Mouse (Mus musculus): ENCODE measurements around the gene Olfr33. TPM values are rescaled to one million over a fixed set of nuclear protein-coding genes. Genes with fewer than 3 reads are reported as not detected.

The Olfr33 gene
- not detected for total RNA-seq (2022)

DNA sequence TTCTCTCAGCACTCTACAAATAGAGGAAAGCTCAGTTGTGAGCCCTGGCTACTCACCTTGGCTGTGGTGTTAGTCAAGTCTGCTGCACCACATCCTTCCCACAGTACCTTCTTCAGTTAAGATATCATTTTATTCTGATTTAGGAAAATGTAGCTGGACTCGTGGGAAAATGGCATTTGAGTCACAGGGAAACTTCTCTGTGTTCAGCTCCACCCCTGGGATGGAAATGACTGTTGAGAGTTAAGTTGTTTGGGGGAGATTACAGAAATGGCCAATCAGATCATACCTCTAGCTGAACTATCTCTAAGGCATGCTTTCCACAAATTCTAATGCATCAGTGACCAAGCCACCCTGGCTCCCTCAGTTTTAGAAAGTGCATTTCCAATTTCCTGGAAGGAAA is at the start of gene Olfr33:
TSS of gene Olfr33 (minus strand) at position 101 of the 400 bp plus-strand sequence.
- no peak for DNase-seq (ENCODE audit: low spot score in 2 of 2)

DNA sequence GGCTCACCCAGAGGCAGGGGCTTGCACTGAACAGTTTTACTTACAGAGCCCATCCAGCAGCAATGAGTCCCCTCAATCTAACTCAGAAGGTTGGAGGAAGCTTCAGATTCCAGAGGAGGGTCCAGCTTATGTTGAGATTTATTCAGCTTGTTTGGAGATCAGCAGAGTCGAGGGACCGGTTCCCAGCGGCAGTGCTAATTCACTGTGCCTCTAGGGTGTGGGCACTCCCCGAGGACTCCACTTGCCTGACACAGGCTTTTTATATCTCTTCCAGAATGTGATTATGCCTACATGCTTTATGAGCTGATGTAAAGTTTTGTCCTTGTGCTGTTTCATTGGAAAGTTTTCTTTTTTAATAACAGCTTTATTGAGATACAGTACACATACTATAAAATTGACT is 40.4 kb upstream of the Olfr33 start, which contains the start of the genes Olfr560 and Olfr78:
TSS of gene Olfr560 (minus strand) at position 101 of the 400 bp plus-strand sequence.
TSS of gene Olfr78 (minus strand) at position 206 of the 400 bp plus-strand sequence.
- DNase-seq (ENCODE audit: low spot score in 2 of 2): no peak

DNA sequence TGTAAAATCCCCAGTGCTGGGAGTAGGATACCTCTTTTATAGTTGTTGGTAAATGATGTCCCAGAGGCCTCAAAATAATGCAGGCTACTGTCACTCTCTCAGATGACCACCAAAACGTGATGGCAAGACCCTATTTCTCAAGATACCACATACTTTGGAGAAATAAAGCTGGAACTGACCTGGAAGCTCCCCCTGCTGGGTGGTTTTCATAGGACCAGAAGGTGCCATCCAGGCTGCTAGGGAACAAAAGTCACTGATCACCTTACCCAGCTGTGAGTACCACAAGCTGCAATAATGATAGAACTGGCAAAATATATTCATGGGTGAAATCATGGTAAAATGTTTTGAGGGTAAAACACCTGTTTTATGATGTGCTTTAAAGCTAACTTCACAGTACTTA is 33.2 kb upstream of the Olfr33 start:
- no peak for DNase-seq (ENCODE audit: low spot score in 2 of 2)

DNA sequence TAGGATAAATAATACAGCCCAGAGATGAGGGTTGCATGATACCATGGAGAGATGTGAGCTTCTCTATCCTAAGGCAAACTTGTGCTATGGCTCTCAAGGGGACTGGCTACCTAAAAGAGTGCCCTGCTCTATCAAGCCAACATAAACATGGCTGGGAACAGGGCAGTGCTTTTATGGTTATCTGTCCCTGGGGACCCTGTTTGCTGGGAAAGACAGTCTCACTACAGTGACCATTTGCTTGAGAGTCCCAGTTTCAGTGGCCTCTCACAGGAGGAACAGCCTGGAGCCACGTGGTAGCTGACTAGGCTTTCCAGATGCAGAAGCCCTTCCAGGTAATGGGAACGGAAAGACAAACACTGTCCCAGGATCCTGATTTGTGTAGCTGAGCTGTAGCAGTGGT is 18.8 kb upstream of the Olfr33 start:
- DNase-seq (ENCODE audit: low spot score in 2 of 2): no peak

DNA sequence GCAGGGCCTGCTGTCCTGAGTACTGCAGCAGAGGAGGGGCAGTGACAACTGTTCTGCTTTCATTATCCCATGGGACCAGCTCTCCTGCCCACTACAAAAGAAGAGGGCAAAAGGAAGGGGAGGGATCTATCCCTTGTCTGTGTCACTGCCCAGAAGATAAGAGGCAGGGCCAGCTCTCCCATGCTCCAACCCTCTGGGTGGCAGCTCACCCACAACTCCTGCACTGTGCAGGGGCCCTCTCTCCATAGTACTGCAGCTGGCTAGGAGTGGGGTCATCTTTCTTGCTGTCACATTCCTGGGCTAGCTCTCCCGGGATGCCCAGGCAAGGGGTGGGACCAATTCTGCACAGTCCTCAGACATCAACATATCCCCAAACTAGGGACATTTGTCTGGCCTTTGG is 14.9 kb upstream of the Olfr33 start:
- DNase-seq (ENCODE audit: low spot score in 2 of 2): no peak

DNA sequence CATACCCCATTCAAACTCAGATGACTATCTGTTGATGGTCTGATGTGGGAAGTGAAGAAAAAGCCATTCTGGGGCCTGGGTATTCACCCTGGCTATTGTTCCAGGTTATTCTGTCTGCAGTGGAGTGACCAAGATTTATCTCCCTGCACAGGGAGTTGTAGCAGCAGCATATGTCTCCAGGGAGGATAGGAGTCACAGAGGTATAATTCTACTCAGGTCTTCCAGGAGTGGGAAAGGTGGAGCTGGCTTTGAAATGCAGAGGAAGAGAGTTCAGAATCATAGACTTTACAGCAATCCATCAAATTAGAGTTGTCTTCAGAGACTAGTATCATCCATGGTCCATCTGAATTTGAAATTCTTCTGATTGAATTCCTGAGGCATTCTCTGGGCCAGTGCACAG is 8.5 kb upstream of the Olfr33 start, which contains the start of gene Olfr559:
TSS of gene Olfr559 (minus strand) at position 101 of the 400 bp plus-strand sequence.
- no peak for DNase-seq (ENCODE audit: low spot score in 2 of 2)

DNA sequence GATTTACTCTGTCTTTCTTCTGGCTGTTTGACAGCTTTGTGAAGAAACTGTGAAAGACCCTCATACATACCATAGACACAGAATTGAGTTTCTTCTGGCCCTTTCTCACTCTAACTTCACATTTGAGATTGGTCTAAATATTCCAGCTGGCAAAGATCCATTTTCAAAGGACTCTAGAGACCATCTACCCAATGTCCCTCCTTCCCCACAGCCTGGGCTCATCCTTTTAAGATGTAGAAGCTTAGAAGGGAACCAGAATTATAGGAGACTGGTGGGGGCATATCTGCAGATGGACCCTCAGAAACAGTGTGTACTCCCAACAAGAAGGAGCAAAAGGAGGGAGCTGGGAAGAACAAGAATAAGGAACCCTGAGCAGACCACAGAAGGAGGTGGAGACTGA is 17.0 kb downstream of the Olfr33 start, which contains the start of gene Olfr558:
TSS of gene Olfr558 (plus strand) at position 301 of the 400 bp plus-strand sequence.
- DNase-seq (ENCODE audit: low spot score in 2 of 2): no peak

DNA sequence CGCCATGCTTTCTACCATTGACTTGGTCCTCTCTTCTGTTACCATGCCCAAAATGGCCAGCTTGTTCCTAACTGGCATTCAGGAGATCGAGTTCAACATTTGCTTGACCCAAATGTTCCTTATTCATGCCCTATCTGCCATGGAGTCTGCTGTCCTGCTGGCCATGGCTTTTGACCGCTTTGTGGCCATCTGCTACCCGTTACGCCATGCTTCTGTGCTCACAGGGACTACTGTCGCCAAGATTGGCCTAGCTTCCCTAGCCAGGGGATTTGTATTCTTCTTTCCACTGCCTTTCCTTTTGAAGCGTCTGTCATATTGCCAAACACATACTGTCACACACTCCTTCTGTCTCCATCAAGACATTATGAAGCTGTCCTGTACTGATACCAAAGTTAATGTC is 20.4 kb downstream of the Olfr33 start:
- DNase-seq (ENCODE audit: low spot score in 2 of 2): no peak

DNA sequence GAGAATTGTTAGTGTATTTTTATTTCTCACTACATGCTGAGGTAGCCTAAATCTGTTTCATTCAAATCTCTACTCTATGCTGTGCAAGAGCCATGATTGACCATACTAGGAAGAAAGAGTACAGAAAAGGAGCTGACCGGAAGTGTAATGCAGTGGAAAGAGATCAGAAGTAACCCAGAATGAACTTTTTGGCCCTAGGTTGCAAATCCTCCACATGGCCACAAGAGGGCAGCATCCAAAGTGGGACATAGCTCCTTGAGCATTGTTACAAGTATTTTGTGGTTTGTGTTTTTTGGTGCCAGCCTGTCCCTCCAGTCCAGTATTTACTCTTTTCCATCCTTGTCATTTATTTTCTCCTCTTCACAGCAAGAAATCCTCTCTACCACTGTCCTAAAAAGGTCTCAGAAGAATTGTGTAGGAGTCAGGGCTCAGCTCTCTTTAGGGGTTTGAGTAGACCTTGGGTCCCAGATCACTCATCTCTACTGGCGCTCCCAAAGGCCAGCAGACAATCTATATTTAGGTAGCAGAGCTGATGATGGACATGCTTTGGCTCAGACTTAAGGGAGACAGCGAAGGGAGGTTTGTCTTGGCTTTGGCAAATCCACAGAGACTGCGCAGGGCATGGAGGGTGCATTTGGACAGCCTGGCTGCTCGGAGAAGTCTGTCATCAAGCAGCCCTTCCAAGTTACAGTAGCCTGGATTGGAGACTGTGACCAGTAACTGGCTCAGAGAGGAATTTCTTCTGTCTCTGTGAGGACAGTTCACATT is 23.3 kb downstream of the Olfr33 start, which contains the start of gene Olfr557:
TSS of gene Olfr557 (plus strand) at position 553 of the 768 bp plus-strand sequence.
- DNase-seq (ENCODE audit: low spot score in 2 of 2): no peak

DNA sequence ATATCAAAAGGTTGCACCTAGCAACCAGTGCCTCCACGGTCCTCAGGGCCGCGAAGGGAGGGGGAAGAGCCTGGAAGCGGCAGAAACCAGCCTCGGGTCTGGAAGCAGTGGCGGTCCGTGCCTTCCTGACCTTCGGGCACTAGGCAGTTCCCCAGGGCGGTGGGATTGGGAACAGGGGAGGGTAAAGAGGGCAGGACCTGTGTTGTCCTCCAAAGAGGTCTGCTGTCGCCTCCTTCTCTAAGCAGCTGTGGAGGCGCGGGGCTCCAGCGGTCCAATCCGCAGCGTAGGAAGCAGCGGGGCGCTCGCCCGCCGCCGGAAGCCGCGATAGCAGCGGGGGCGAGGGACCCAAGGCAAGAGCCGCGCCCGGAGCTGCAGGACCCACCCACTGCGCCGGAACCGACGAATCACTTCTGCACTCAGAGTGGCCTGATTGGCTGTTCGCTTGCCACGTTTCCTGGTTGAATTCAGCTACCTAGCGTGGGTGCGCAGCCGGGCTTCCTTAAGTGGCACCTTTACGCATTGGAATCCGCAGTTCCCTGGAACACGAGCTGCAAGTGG is 31.8 kb downstream of the Olfr33 start, which contains the start of gene Trim68:
TSS of gene Trim68 (minus strand) at position 384 of the 558 bp plus-strand sequence.
- peak; percentile 85 for DNase-seq (ENCODE audit: low spot score in 2 of 2)

DNA sequence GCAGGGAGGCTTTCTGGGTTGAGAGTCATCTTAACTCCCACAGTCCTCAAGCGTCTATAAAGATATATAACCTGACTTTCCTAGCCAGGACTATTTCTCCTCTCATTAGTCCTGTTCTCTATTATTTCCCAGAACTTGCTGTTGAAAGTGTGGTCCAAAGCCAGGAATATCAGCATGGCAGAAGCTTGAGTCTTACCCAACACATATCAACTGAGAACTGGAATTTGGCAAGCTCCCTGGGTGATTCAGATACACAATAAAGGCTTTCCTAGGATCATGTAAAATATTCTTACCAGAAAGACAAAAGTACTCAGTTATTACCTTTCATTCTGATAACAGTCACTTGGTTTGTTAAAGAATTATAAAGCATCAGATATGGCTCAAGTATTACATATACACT is 37.0 kb downstream of the Olfr33 start:
- no peak for DNase-seq (ENCODE audit: low spot score in 2 of 2)

DNA sequence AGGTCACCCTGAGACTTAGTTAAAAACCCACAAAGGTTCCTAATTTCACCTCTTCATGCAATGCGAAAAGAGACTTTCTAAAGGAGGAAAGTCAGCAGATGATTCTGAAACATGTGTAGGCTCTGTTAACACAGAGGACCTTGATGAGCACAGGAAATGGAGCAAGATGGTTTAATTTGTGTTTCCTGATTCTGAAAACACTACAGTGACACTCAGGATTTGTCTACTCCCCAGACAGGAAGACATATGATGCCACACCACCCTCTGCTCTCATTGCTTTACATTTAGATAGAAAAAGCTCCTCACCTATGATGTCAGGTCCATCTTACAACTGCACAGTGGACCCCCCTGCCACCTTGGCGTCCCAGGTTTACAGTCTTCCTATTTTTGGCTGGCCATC is 42.6 kb downstream of the Olfr33 start:
- DNase-seq (ENCODE audit: low spot score in 2 of 2): no peak

DNA sequence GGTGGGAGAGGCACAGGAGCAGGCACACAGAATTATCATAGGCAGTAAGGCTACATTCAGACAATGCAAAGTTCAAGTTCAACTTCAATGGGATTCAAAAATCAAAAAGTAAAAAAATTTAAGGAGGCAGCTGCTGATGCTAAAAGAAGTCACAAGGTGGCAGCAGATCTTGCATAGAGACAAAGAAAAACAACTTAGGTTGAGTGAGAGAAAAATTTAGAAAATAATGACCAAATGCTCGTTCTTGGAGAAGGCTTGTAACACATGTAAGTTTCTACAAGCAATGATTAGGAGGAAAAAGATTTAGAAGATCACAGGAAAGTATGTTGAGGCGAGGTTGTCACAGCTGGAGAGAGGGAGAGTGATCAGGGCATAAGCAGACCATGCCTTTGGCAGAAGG is 53.5 kb downstream of the Olfr33 start:
- DNase-seq (ENCODE audit: low spot score in 2 of 2): no peak

DNA sequence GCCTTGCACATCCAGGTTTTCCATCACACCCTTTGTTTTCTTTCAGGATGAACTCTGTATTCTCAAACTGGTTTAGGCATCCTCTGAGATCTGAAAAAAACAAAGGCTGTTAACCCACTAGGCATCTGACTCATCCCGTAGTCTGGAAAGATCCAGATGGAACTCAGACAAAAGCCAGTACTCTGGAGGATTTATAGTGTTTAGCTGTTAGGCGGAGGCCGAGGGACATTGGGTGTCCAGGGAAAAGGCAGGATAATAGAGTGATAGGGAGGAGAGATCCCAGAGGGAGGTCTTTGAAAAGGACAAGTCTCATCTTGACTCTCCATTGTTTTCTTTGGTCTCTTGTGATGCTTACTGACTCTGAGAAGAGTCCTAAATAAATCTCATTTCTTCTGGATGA is 54.3 kb downstream of the Olfr33 start, which contains the start of gene Olfr556:
TSS of gene Olfr556 (plus strand) at position 301 of the 400 bp plus-strand sequence.
- no peak for DNase-seq (ENCODE audit: low spot score in 2 of 2)

Other genes starting within 250 kb of the Olfr33 start
- not detected for gene Olfr543, start 237.4 kb downstream of the Olfr33 start, total RNA-seq (2022)
- gene Olfr544, start 230.8 kb downstream of the Olfr33 start, total RNA-seq (2022): not detected
- gene Olfr545, start 219.5 kb downstream of the Olfr33 start, total RNA-seq (2022): not detected
- not detected for gene Olfr547, start 184.3 kb downstream of the Olfr33 start, total RNA-seq (2022)
- not detected for gene Olfr548-ps1, start 178.2 kb downstream of the Olfr33 start, total RNA-seq (2022)
- gene Olfr549, start 169.2 kb downstream of the Olfr33 start, total RNA-seq (2022): not detected
- 1 to 10 TPM; 3.5 to 5.9 (median 4.8) TPM for gene Trim21, start 153.6 kb downstream of the Olfr33 start, total RNA-seq (2022)
- gene Olfr550, start 147.6 kb downstream of the Olfr33 start, total RNA-seq (2022): 1 to 10 TPM; 1.3 to 3.4 (median 2.2) TPM
- gene Olfr551, start 127.2 kb downstream of the Olfr33 start, total RNA-seq (2022): not detected
- under 1 TPM; 0.14 to 0.33 (median 0.18) TPM for gene Olfr552, start 121.3 kb downstream of the Olfr33 start, total RNA-seq (2022)
- not detected for gene Olfr553, start 100.9 kb downstream of the Olfr33 start, total RNA-seq (2022)
- gene Olfr554, start 80.6 kb downstream of the Olfr33 start, total RNA-seq (2022): under 1 TPM in 1 of 4 experiments, not detected in 3; 0.24 TPM
- gene Olfr555, start 60.2 kb downstream of the Olfr33 start, total RNA-seq (2022): not detected
- under 1 TPM in 1 of 4 experiments, not detected in 3; 0.19 TPM for gene Olfr556, start 54.2 kb downstream of the Olfr33 start, total RNA-seq (2022)
- 1 to 10 TPM; 6.8 to 8.6 (median 8.0) TPM for gene Trim68, start 31.7 kb downstream of the Olfr33 start, total RNA-seq (2022)
- gene Olfr557, start 23.2 kb downstream of the Olfr33 start, total RNA-seq (2022): under 1 TPM; 0.12 to 0.85 (median 0.17) TPM
- gene Olfr558, start 16.9 kb downstream of the Olfr33 start, total RNA-seq (2022): under 1 TPM; 0.31 to 0.49 (median 0.39) TPM
- gene Olfr559, start 8.4 kb upstream of the Olfr33 start, total RNA-seq (2022): not detected
- gene Olfr560, start 40.3 kb upstream of the Olfr33 start, total RNA-seq (2022): not detected
- gene Olfr78, start 40.4 kb upstream of the Olfr33 start, total RNA-seq (2022): under 1 TPM in 3 of 4 experiments, not detected in 1; 0.13 to 0.37 (median 0.16) TPM
- gene Olfr561, start 52.2 kb upstream of the Olfr33 start, total RNA-seq (2022): not detected
- gene Olfr564, start 84.4 kb upstream of the Olfr33 start, total RNA-seq (2022): under 1 TPM in 3 of 4 experiments, not detected in 1; 0.40 to 0.68 (median 0.51) TPM
- not detected for gene Olfr566, start 139.7 kb upstream of the Olfr33 start, total RNA-seq (2022)
- gene Olfr568, start 158.1 kb upstream of the Olfr33 start, total RNA-seq (2022): not detected
- gene Olfr569, start 171.8 kb upstream of the Olfr33 start, total RNA-seq (2022): not detected
- not detected for gene Olfr570, start 175.5 kb upstream of the Olfr33 start, total RNA-seq (2022)
- not detected for gene Olfr571, start 198.5 kb upstream of the Olfr33 start, total RNA-seq (2022)
- not detected for gene Olfr572, start 205.3 kb upstream of the Olfr33 start, total RNA-seq (2022)
- not detected for gene Olfr573-ps1, start 223.5 kb upstream of the Olfr33 start, total RNA-seq (2022)
- not detected for gene Olfr574, start 229.4 kb upstream of the Olfr33 start, total RNA-seq (2022)
- not detected for gene Olfr575, start 239.7 kb upstream of the Olfr33 start, total RNA-seq (2022)
- not detected for gene Olfr576, start 243.6 kb upstream of the Olfr33 start, total RNA-seq (2022)